ENCODE assay signal across 8 mouse cellular contexts in genomic region chr1:105971490-105972170, GRCm38 (mm10). TPM values are rescaled to one million over a fixed set of nuclear protein-coding genes. Genes with fewer than 3 reads are reported as not detected.
DNase-seq lines count a peak whose midpoint lies in the region; ATAC-seq and TF ChIP-seq lines count a peak whose summit lies in the region.

No protein-coding gene starts in this region.

- H3K9ac ChIP-seq in heart, embryonic 12.5 days, result no peak overlapping the region; the same call in 1 of the 2 replicates
- peak overlapping the region; percentile 41 for H3K9ac ChIP-seq in liver, adult 2 months (ENCODE audit: low read depth, low read length)

- TF ChIP-seq CTCF in liver, adult 2 months (IDR thresholded peaks at IDR 0.05; ENCODE audit: low read depth, low read length), result no peak
- no peak for TF ChIP-seq CTCF in small intestine, adult 2 months (IDR thresholded peaks at IDR 0.05; ENCODE audit: extremely low read depth, insufficient read length, insufficient replicate concordance, low read depth, low read length)

- no peaks in the 10 kb centered on the region for H3K27me3 ChIP-seq in heart, embryonic 12.5 days (replicated peaks)
- H3K27me3 ChIP-seq in liver, adult 2 months (ENCODE audit: control insufficient read depth, insufficient read depth, low read length), result no peaks in the 10 kb centered on the region
- no peaks in the 10 kb centered on the region for H3K27me3 ChIP-seq in small intestine, adult 2 months (ENCODE audit: control insufficient read depth, insufficient read depth, low read length)

- H3K4me2 ChIP-seq in heart, embryonic 12.5 days, result peak overlapping the region; percentile 65

- peak overlapping the region; percentile 82 for H3K27ac ChIP-seq in heart, embryonic 12.5 days (ENCODE audit: poor library complexity, severe bottlenecking)
- peak overlapping the region; percentile 59 for H3K27ac ChIP-seq in liver, adult 2 months (replicated peaks; ENCODE audit: insufficient read depth, low read depth, low read length)
- peak overlapping the region; percentile 90 for H3K27ac ChIP-seq in small intestine, adult 2 months (ENCODE audit: insufficient read depth, low read depth, low read length)

- ATAC-seq in heart, embryonic 12.5 days (ENCODE audit: insufficient number of reproducible peaks, low FRiP score), result peak; percentile 71; the same call in 1 of the 2 replicates

- H3K79me2 ChIP-seq in liver, adult 2 months (ENCODE audit: control insufficient read depth, insufficient read depth, low read length), result no peaks in the 10 kb centered on the region

- peak overlapping the region; percentile 34 for H3K4me3 ChIP-seq in heart, embryonic 12.5 days
- H3K4me3 ChIP-seq in liver, adult 2 months (ENCODE audit: insufficient read depth, low read depth, low read length), result peak overlapping the region; percentile 45
- peak overlapping the region; percentile 57 for H3K4me3 ChIP-seq in small intestine, adult 2 months (ENCODE audit: low read depth, low read length)

- DNase-seq in urinary bladder, postnatal 14 days (ENCODE audit: low spot score), result peak; percentile 20
- DNase-seq in urinary bladder, adult 2 months (ENCODE audit: low spot score), result no peak
- peak; percentile 71 for DNase-seq in liver, adult 2 months (ENCODE audit: extremely low read depth, low read depth, low spot score)
- no peak for DNase-seq in layer of hippocampus, adult 18-20 months (ENCODE audit: low spot score in 2 of 2)
- no peak for DNase-seq in cerebellum, postnatal 36 days
- DNase-seq in left cerebral cortex, adult 8-10 months (ENCODE audit: low spot score in 2 of 2), result no peak

- H3K36me3 ChIP-seq in heart, embryonic 12.5 days, result no peaks in the 10 kb centered on the region
- H3K36me3 ChIP-seq in liver, adult 2 months (ENCODE audit: control insufficient read depth, insufficient read depth, low read length), result no peaks in the 10 kb centered on the region
- H3K36me3 ChIP-seq in small intestine, adult 2 months (ENCODE audit: control insufficient read depth, insufficient read depth, low read length), result no peaks in the 10 kb centered on the region

- H3K4me1 ChIP-seq in heart, embryonic 12.5 days (replicated peaks), result peaks cover 24% of the 10 kb centered on the region
- H3K4me1 ChIP-seq in liver, adult 2 months (ENCODE audit: control insufficient read depth, insufficient read depth, low read length), result peaks cover 4% of the 10 kb centered on the region; the same call in 1 of the 2 replicates
- H3K4me1 ChIP-seq in small intestine, adult 2 months (ENCODE audit: control insufficient read depth, insufficient read depth, insufficient read length, low read length), result peaks cover 8% of the 10 kb centered on the region; the same call in 1 of the 2 replicates

- H3K9me3 ChIP-seq in heart, embryonic 12.5 days (replicated peaks), result no peaks in the 10 kb centered on the region

- no peak for TF ChIP-seq POLR2A in liver, adult 2 months (IDR thresholded peaks at IDR 0.05; ENCODE audit: extremely low read depth, insufficient read depth, low read length)
- TF ChIP-seq POLR2A in small intestine, adult 2 months (IDR thresholded peaks at IDR 0.05; ENCODE audit: low read depth, low read length), result no peak

- 19% methylated on average over 10 of the region's 10 CpGs for WGBS in heart, embryonic 12.5 days
- WGBS in liver, adult 2 months, result 14% methylated on average over 10 of the region's 10 CpGs
- 4% methylated on average over 10 of the region's 10 CpGs for WGBS in small intestine, adult 2 months

RNA-seq across cellular contexts. Expression of gene Zcchc2, which starts 18.6 kb away (rescaled TPM):
- polyA plus RNA-seq in urinary bladder, adult 2 months (2012; rRNA removed), result 11.1 TPM in 2 replicates
- 2.0 and 2.3 TPM in 2 replicates for polyA plus RNA-seq in heart, embryonic 12.5 days (2016; fragmentation: Nextera tagmentation; extraction: Ambion mirVana)
- 12.2 and 16.2 TPM in 2 replicates for total RNA-seq in liver, adult 2 months (2014; rRNA removed)
- polyA plus RNA-seq in liver, adult 2 months (2012; rRNA removed), result 12.6 and 15.3 TPM in 2 replicates
- polyA plus RNA-seq in small intestine, adult 2 months (2012; rRNA removed), result 4.4 and 9.0 TPM in 2 replicates
- 10 to 100 TPM; 19.7 to 22.6 TPM for total RNA-seq in layer of hippocampus, adult 18-20 months (2021)
- 10 to 100 TPM; 20.5 to 26.4 (median 22.2) TPM for total RNA-seq in left cerebral cortex, adult 8-10 months (2022)

Comparison
In these comparisons a context has a peak if more than half of its experiments do, and no peak if none do; other contexts are left out.
1. DNase-seq: peak in urinary bladder, postnatal 14 days (single experiment) and liver, adult 2 months (single experiment); none in urinary bladder, adult 2 months (single experiment), layer of hippocampus, adult 18-20 months (0 of 2), cerebellum, postnatal 36 days (0 of 2) and left cerebral cortex, adult 8-10 months (0 of 2).
2. Peak in every context shown above with its lines, with median percentiles within 50 percentile points of each other: H3K27ac ChIP-seq and H3K4me3 ChIP-seq.